ENCODE assay signal across 17 mouse cellular contexts in the genomic region with DNA sequence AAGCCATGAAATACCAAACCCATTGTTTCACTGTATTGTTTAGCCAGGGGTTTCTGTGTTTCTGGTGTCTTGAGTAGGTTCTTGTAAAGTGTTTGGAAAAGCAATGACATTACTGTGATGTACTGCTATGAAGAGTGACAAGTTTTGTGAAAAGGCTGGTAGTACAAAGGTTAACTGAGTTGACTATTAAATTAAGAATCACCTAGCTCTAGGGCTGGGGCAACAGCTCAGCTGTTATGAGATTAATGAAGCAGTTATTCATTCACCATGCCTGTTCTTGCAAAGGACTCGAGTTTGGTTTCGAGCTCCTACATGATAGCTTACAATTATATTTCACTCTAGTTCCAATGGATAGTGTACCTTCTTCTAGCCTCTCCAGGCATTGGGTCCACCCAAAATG.
"Had no signal": no experiment of that assay in that cellular context is flagged by ENCODE, and none has a peak within 500 bp of the region (broad histone marks: within the 10 kb centered on the region; RNA-seq: fewer than 3 reads in every experiment).

No protein-coding gene starts in this region.

- DNase-seq: left cerebral cortex, postnatal 4 days; liver, postnatal 0 days; lung, embryonic 14.5 days; right cerebral cortex, adult 18-20 months; right cerebral cortex, postnatal 14 days; right cerebral cortex, postnatal 4 days; thymus, adult 2 months; thymus, postnatal 14 days had no signal

- H3K27me3 ChIP-seq: limb, embryonic 12.5 days; limb, embryonic 15.5 days; midbrain, embryonic 12.5 days; midbrain, embryonic 15.5 days; neural tube, embryonic 12.5 days; neural tube, embryonic 15.5 days had no signal

- H3K27ac ChIP-seq: limb, embryonic 12.5 days; limb, embryonic 15.5 days; liver, embryonic 14.5 days; macrophage; midbrain, embryonic 12.5 days; midbrain, embryonic 15.5 days; neural tube, embryonic 12.5 days; neural tube, embryonic 15.5 days; stomach, postnatal 0 days had no signal

- H3K4me3 ChIP-seq: limb, embryonic 12.5 days; limb, embryonic 15.5 days; midbrain, embryonic 12.5 days; midbrain, embryonic 15.5 days; neural tube, embryonic 12.5 days; neural tube, embryonic 15.5 days had no signal

- H3K36me3 ChIP-seq: limb, embryonic 12.5 days; limb, embryonic 15.5 days; midbrain, embryonic 12.5 days; midbrain, embryonic 15.5 days; neural tube, embryonic 12.5 days; neural tube, embryonic 15.5 days had no signal

- H3K4me1 ChIP-seq: limb, embryonic 12.5 days; limb, embryonic 15.5 days; midbrain, embryonic 12.5 days; midbrain, embryonic 15.5 days; neural tube, embryonic 12.5 days; neural tube, embryonic 15.5 days had no signal

- H3K9me3 ChIP-seq: limb, embryonic 12.5 days; limb, embryonic 15.5 days; midbrain, embryonic 12.5 days; midbrain, embryonic 15.5 days; neural tube, embryonic 12.5 days; neural tube, embryonic 15.5 days had no signal
